Mouse (Mus musculus): ENCODE data around the gene Klk1b9.

GRCm38 (mm10) chr7:43934747-43935146 is 41.1 kb upstream of the Klk1b9 start:
- TF ChIP-seq CTCF (IDR thresholded peaks at IDR 0.05 in 2 of 3, conservative IDR thresholded peaks at IDR 0.05 in 1 of 3; ENCODE audit: control insufficient read depth in 1 of 3, insufficient read depth in 1 of 3, low read depth in 2 of 3, low read length in 3 of 3, poor library complexity in 1 of 3, severe bottlenecking in 1 of 3) = no peak
- no peak for TF ChIP-seq CHD2 (IDR thresholded peaks at IDR 0.05; ENCODE audit: low read length)
- no peak for TF ChIP-seq MEF2A (IDR thresholded peaks at IDR 0.05; ENCODE audit: extremely low read depth, insufficient replicate concordance, low read depth, low read length, poor library complexity, severe bottlenecking)
- TF ChIP-seq EP300 (IDR thresholded peaks at IDR 0.05; ENCODE audit: low read depth in 1 of 2, low read length in 2 of 2) = no peak

Data from MEL (cell line).